Mouse (Mus musculus) kidney, postnatal 0 days (tissue): ENCODE measurements around the gene Gipr. TPM values are rescaled to one million over a fixed set of nuclear protein-coding genes. Genes with fewer than 3 reads are reported as not detected.

Experiments used
- ATAC-seq: fragments of 200-750 bp; cut with Nextera tagmentation; replicated peaks from 2 replicates; pipeline ENCODE4 v1.8.0; 2017; ENCODE audit warnings: low read depth, moderate number of reproducible peaks, moderate TSS enrichment, moderate library complexity; ENCODE audit not compliant: low FRiP score
- DNase-seq: peaks from one replicate; pipeline ENCODE4 v3.0.0-alpha.2; 2016; ENCODE audit warnings: low spot score
- H3K27ac ChIP-seq: fragments of 300-500 bp; sonication (generic); 2 replicates; pipeline ENCODE4 v1.5.1; 2014; ENCODE audit warnings: mild to moderate bottlenecking
- H3K27me3 ChIP-seq: fragments of 300-500 bp; sonication (generic); 2 replicates; pipeline ENCODE4 v1.6.1; 2014; ENCODE audit warnings: low read length, mixed read lengths; ENCODE audit not compliant: insufficient read depth
- H3K36me3 ChIP-seq: fragments of 300-500 bp; sonication (generic); 2 replicates; pipeline ENCODE4 v1.6.1; 2014; ENCODE audit warnings: low read length, mixed read lengths; ENCODE audit not compliant: insufficient read depth
- H3K4me1 ChIP-seq: fragments of 300-500 bp; sonication (generic); replicated peaks from 2 replicates; pipeline ENCODE4 v1.6.1; 2014; ENCODE audit warnings: antibody characterized with exemption, low read length, mixed read lengths; ENCODE audit not compliant: insufficient read depth
- H3K4me2 ChIP-seq: fragments of 300-500 bp; sonication (generic); 2 replicates; pipeline ENCODE4 v1.6.1; 2014; ENCODE audit warnings: mild to moderate bottlenecking, low read length, moderate library complexity, mixed read lengths
- H3K4me3 ChIP-seq: fragments of 300-500 bp; sonication (generic); replicated peaks from 2 replicates; pipeline ENCODE4 v1.5.1; 2014; ENCODE audit warnings: low read depth, low read length
- H3K9ac ChIP-seq: fragments of 300-500 bp; sonication (generic); 2 replicates; pipeline ENCODE4 v1.6.1; 2014; ENCODE audit warnings: low read depth, low read length
- H3K9me3 ChIP-seq: fragments of 300-500 bp; sonication (generic); replicated peaks from 2 replicates; pipeline ENCODE4 v1.6.1; 2016; ENCODE audit warnings: low read length, inconsistent platforms, mixed read lengths
- CTCF ChIP-seq: IDR thresholded peaks from 2 replicates; pipeline ENCODE4 v1.5.1; 2016; ENCODE audit warnings: antibody characterized with exemption, low read depth, mild to moderate bottlenecking, moderate library complexity
- WGBS: fragments of 180-500 bp; shearing (Covaris S2); extraction: QIAGEN DNeasy Blood & Tissue Kit; methylation state at CpG from one replicate; pipeline ENCODE4 v1.1.7; 2014; 5-methylcytosine and 5-hydroxymethylcytosine counted together
- polyA plus RNA-seq: library from polyadenylated mRNA; unstranded; fragments of >200 nt; fragmentation: Nextera tagmentation; extraction: Ambion mirVana; gene quantifications from 2 replicates; pipeline ENCODE4 v1.2.1, GENCODE M21; 2015

The Gipr gene
- polyA plus RNA-seq, 1 experiment from 2014 or later = 0.09 TPM

DNA sequence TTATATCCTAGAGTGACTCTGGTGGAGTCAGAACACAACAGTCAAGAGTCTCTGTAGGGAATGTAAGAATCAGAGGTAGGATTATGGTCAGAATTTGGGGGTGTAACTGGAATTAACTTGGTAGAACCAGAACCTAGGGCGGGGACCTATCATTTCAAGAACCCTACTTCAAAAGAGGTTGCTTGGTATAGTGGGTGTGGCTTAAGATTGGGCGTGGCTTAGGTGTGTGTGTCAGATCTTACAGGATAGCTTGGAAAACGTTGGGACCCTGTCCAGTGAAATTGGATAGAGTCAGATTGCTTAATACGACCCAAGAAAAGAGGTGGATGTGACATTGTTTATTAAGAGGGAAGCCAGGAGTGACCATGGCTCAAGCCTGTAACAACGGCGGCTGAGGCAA, 14.0 kb upstream of the Gipr start:
- DNase-seq (no peak), ATAC-seq (no peak)
- Histone ChIP-seq H3K4me1 (peaks cover 24% of the 10 kb centered on the region), H3K27me3 (peaks cover 44% of the 10 kb centered on the region), H3K36me3 (no peaks in the 10 kb centered on the region), H3K9ac (no peak overlapping the region), H3K4me2 (no peak overlapping the region), H3K27ac (no peak overlapping the region), H3K4me3 (no peak overlapping the region), H3K9me3 (no peaks in the 10 kb centered on the region)
- TF ChIP-seq CTCF = no peak
- 40% methylated on average over 6 of the region's 6 CpGs for WGBS

DNA sequence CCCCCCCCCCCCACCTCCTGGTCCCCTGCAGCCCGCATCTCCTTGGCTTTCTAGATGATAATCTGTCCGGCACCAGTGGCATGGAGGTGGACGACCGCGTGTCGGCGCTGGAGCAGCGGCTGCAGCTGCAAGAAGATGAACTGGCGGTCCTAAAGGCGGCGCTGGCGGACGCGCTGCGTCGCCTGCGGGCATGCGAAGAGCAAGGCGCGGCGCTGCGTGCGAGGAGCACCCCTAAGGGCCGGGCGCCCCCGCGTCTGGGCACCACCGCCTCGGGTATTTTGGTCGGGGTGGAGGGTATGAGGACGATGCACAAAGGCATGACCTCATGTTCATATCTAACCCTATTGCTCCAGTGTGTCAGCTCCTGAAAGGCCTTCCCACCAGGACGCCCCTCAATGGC, 13.2 kb upstream of the Gipr start:
- Histone ChIP-seq H3K27me3 (peaks cover 44% of the 10 kb centered on the region), H3K36me3 (no peaks in the 10 kb centered on the region), H3K9me3 (no peaks in the 10 kb centered on the region), H3K4me3 (0 out of 2 replicates have a peak overlapping the region, but pooled peaks have one; percentile 1), H3K4me2 (peak overlapping the region; percentile 45), H3K27ac (no peak overlapping the region), H3K4me1 (peaks cover 24% of the 10 kb centered on the region), H3K9ac (no peak overlapping the region)
- ATAC-seq (peak; percentile 14; the same call in 1 of the 2 replicates), DNase-seq (peak; percentile 78)
- WGBS = under 1% methylated on average over 31 of the region's 32 CpGs
- peak; percentile 72 for TF ChIP-seq CTCF

DNA sequence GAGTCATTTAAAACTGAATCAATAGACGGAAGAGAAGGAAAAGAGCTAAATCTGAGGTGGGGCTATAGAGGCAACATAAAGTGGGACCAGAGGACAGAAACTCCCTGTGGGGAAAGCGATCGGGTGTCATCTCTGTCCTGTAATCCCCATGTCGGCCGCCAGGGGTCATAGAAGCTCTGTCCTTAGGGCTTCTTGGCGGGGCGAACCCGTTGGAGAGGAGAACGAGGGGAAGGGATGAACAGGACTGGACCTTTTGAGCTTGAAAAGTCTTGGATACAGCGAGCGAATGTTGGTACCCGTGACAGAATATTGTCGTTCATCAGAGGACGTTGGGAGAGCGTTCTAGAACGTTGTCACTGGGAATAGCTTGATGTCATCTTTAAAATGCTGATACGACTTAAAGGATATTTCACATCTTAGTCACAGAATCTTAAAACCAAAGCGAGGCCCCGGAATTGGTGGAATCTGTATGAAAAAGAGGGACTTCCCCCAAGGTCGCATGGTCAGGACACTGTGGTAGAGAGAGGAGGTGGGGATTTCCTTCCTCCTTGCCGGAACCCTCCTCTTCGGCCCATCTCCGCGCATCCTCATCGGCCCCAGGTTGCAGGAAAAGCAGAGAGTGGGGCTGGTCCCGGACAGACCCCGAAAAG, 12.6 kb upstream of the Gipr start:
- Histone ChIP-seq H3K4me2 (peak overlapping the region; percentile 45), H3K27me3 (peaks cover 44% of the 10 kb centered on the region), H3K4me1 (peaks cover 24% of the 10 kb centered on the region), H3K9ac (no peak overlapping the region), H3K9me3 (no peaks in the 10 kb centered on the region), H3K27ac (no peak overlapping the region), H3K36me3 (no peaks in the 10 kb centered on the region), H3K4me3 (0 out of 2 replicates have a peak overlapping the region, but pooled peaks have one; percentile 2)
- 7% methylated on average over 27 of the region's 27 CpGs for WGBS
- peak; percentile 72 for DNase-seq
- TF ChIP-seq CTCF = peak; percentile 86
- no peak for ATAC-seq

DNA sequence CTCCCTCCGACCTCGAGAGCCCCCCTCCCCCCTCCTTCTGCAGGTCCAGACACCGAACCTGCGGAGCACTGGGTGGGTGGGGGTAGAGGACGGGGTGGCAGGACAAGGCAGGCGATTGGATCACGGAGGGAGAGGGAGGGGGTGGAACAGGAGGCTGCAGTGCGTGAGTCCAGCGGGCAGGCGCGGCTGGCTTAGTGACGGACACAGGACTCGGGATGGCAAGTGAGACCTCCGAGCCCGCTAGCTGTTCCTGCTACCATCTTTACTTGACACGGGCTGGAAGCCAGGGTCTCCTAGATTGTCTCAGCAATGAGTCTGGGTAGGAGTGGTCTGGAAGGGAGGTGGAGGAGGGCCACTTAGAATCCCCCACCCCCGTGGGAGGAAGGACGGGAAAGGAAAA, 12.1 kb upstream of the Gipr start:
- peaks cover 24% of the 10 kb centered on the region for H3K4me1 ChIP-seq

DNA sequence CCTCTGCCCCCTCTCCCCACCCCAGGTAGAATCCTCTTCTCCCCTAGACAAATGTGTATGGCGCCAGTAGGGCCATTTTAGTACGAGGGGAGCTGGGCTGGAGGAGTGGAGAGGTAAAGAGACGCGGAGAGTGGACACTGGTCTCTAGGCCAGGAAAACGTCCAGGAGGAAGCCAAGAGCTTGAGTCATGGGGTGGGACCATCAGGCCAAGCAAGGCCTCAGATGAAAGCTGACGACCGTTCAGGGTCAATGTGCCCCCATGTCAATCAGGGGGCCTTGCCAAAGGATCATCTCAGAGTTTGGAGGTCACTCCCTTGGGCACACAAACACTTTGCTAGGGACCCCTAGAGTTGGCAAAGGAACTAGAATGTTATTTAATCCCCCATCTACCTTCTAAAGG, 11.3 kb upstream of the Gipr start:
- ATAC-seq (no peak), DNase-seq (no peak)
- Histone ChIP-seq H3K4me1 (peaks cover 20% of the 10 kb centered on the region), H3K36me3 (no peaks in the 10 kb centered on the region), H3K4me2 (no peak overlapping the region), H3K27me3 (peaks cover 44% of the 10 kb centered on the region), H3K4me3 (no peak overlapping the region), H3K9ac (no peak overlapping the region), H3K9me3 (no peaks in the 10 kb centered on the region), H3K27ac (no peak overlapping the region)
- WGBS = 76% methylated on average over 7 of the region's 7 CpGs
- TF ChIP-seq CTCF = no peak

More for the DNA sequence above, 12.1 kb upstream of the Gipr start:
- Histone ChIP-seq H3K9me3 (no peaks in the 10 kb centered on the region), H3K9ac (no peak overlapping the region), H3K27me3 (peaks cover 44% of the 10 kb centered on the region), H3K4me3 (no peak overlapping the region), H3K27ac (no peak overlapping the region), H3K4me2 (no peak overlapping the region), H3K36me3 (no peaks in the 10 kb centered on the region)
- TF ChIP-seq CTCF = no peak
- no peak for ATAC-seq
- WGBS = 9% methylated on average over 17 of the region's 18 CpGs
- DNase-seq = no peak

DNA sequence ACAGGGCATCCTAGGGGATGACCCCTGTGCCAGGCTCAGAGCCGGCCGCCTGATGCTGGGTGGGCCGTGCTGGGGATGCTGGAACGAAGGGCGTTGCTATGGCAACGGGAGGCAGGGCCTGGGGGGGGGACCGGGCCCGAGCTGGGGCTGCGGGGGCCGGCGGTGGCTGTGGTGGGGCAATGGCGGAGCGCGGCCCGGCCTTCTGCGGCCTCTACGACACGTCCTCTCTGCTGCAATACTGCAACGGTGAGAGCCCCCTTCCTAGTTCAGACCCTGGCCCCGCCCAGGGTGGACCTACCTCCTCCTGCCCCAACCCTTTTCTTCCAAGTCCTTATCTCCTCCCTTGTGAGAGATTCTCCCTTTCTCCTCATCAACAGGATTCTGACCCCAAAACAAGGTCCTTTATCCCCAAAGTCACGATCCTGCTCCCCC, 10.6 kb upstream of the Gipr start:
- peak overlapping the region; percentile 21; the same call in 1 of the 2 replicates for H3K4me2 ChIP-seq
- no peak for ATAC-seq
- 7% methylated on average over 21 of the region's 21 CpGs for WGBS
- H3K36me3 ChIP-seq = no peaks in the 10 kb centered on the region
- H3K4me1 ChIP-seq = peaks cover 17% of the 10 kb centered on the region
- no peak overlapping the region for H3K27ac ChIP-seq
- 0 out of 2 replicates have a peak overlapping the region, but pooled peaks have one; percentile 28 for H3K9ac ChIP-seq
- peaks cover 44% of the 10 kb centered on the region for H3K27me3 ChIP-seq
- H3K9me3 ChIP-seq = no peaks in the 10 kb centered on the region
- DNase-seq = no peak
- no peak for TF ChIP-seq CTCF
- peak overlapping the region; percentile 18 for H3K4me3 ChIP-seq
